In genomic region chr1:159783842-159784241, GRCm38 (mm10) we compare ENCODE assay signal across 10 mouse cellular contexts.
DNase-seq lines count a peak whose midpoint lies in the region; ATAC-seq lines count a peak whose summit lies in the region.
"Had no signal": no experiment of that assay in that cellular context is flagged by ENCODE, and none has a peak within 500 bp of the region (broad histone marks: within the 10 kb centered on the region; RNA-seq: fewer than 3 reads in every experiment).

No protein-coding gene starts in this region.

- no peak overlapping the region for H3K4me2 ChIP-seq in hindbrain, embryonic 11.5 days (replicated peaks; ENCODE audit: low read depth, low read length)
- no peak overlapping the region for H3K4me2 ChIP-seq in hindbrain, embryonic 13.5 days
- H3K4me2 ChIP-seq: embryonic facial prominence, embryonic 12.5 days; limb, embryonic 12.5 days had no signal

- DNase-seq in hindbrain, embryonic 11.5 days (ENCODE audit: low spot score) = peak; percentile 53
- DNase-seq in A20 (ENCODE audit: low read depth, low spot score) (peak; percentile 8), R1 (ENCODE audit: low read depth, low spot score) (peak; percentile 33)
- peak; percentile 39 for DNase-seq in kidney, postnatal 10 days
- peak; percentile 36 for DNase-seq in lung, postnatal 14 days
- peak; percentile 60 for DNase-seq in thymus, postnatal 4 days

- peak; percentile 45; the same call in 1 of the 2 replicates for ATAC-seq in hindbrain, embryonic 11.5 days (ENCODE audit: low FRiP score)
- ATAC-seq in hindbrain, embryonic 13.5 days (ENCODE audit: low FRiP score) = no peak
- ATAC-seq in common myeloid progenitor, adult 5-6 weeks (replicated peaks; ENCODE audit: low read depth, poor library complexity, severe bottlenecking) = peak; percentile 73

- H3K9ac ChIP-seq in hindbrain, embryonic 11.5 days (ENCODE audit: low read depth, low read length) = no peak overlapping the region
- no peak overlapping the region for H3K9ac ChIP-seq in hindbrain, embryonic 13.5 days
- H3K9ac ChIP-seq: embryonic facial prominence, embryonic 12.5 days; limb, embryonic 12.5 days had no signal

- H3K4me1 ChIP-seq in hindbrain, embryonic 11.5 days (replicated peaks; ENCODE audit: control insufficient read depth, insufficient read depth, low read length) = no peaks in the 10 kb centered on the region
- H3K4me1 ChIP-seq in hindbrain, embryonic 13.5 days (replicated peaks) = no peaks in the 10 kb centered on the region
- H3K4me1 ChIP-seq: embryonic facial prominence, embryonic 12.5 days; limb, embryonic 12.5 days had no signal

- H3K27me3 ChIP-seq in hindbrain, embryonic 11.5 days (ENCODE audit: control insufficient read depth, insufficient read depth, low read length) = no peaks in the 10 kb centered on the region
- no peaks in the 10 kb centered on the region for H3K27me3 ChIP-seq in hindbrain, embryonic 13.5 days
- H3K27me3 ChIP-seq: embryonic facial prominence, embryonic 12.5 days; limb, embryonic 12.5 days had no signal

- no peak overlapping the region for H3K27ac ChIP-seq in hindbrain, embryonic 11.5 days (ENCODE audit: low read depth, low read length)
- H3K27ac ChIP-seq in hindbrain, embryonic 13.5 days = no peak overlapping the region
- H3K27ac ChIP-seq: embryonic facial prominence, embryonic 12.5 days; limb, embryonic 12.5 days had no signal

- H3K9me3 ChIP-seq in hindbrain, embryonic 11.5 days (ENCODE audit: control insufficient read depth, low read length) = no peaks in the 10 kb centered on the region
- no peaks in the 10 kb centered on the region for H3K9me3 ChIP-seq in hindbrain, embryonic 13.5 days
- H3K9me3 ChIP-seq: embryonic facial prominence, embryonic 12.5 days; limb, embryonic 12.5 days had no signal

- no peaks in the 10 kb centered on the region for H3K36me3 ChIP-seq in hindbrain, embryonic 11.5 days (ENCODE audit: control insufficient read depth, insufficient read depth, low read length)
- H3K36me3 ChIP-seq in hindbrain, embryonic 13.5 days = no peaks in the 10 kb centered on the region
- H3K36me3 ChIP-seq: embryonic facial prominence, embryonic 12.5 days; limb, embryonic 12.5 days had no signal

- no peak overlapping the region for H3K4me3 ChIP-seq in hindbrain, embryonic 11.5 days (ENCODE audit: low read depth, low read length)
- H3K4me3 ChIP-seq in hindbrain, embryonic 13.5 days = no peak overlapping the region
- H3K4me3 ChIP-seq: embryonic facial prominence, embryonic 12.5 days; limb, embryonic 12.5 days had no signal

- WGBS in hindbrain, embryonic 11.5 days = 24% methylated on average over 5 of the region's 5 CpGs
- WGBS in hindbrain, embryonic 13.5 days = 26% methylated on average over 5 of the region's 5 CpGs

Comparison
In these comparisons a context has a peak if more than half of its experiments do, and no peak if none do; other contexts are left out.
1. DNase-seq: peak in every context shown above with its lines; median percentile 60 in thymus, postnatal 4 days; 53 in hindbrain, embryonic 11.5 days; 39 in kidney, postnatal 10 days; 36 in lung, postnatal 14 days; 33 in R1; 8 in A20.